Mouse (Mus musculus) hindbrain, embryonic 12.5 days (tissue): ENCODE measurements around the gene Trpm1. TPM values are rescaled to one million over a fixed set of nuclear protein-coding genes. Genes with fewer than 3 reads are reported as not detected.
"Not testable (repeated sequence)": the region's sequence is repeated elsewhere in the genome, so short reads cannot be mapped to it uniquely, and the experiment has no call there.

Source experiments
- ATAC-seq: fragments of 200-750 bp; cut with Nextera tagmentation; 2 replicates; pipeline ENCODE4 v1.8.0; 2017; ENCODE audit warnings: moderate TSS enrichment; ENCODE audit not compliant: low FRiP score
- H3K27ac ChIP-seq: fragments of 300-500 bp; sonication (generic); 2 replicates; pipeline ENCODE4 v1.5.1; 2016; ENCODE audit warnings: mild to moderate bottlenecking
- H3K27me3 ChIP-seq: fragments of 300-500 bp; sonication (generic); 2 replicates; pipeline ENCODE4 v1.6.1; 2016; ENCODE audit warnings: mild to moderate bottlenecking
- H3K36me3 ChIP-seq: fragments of 300-500 bp; sonication (generic); 2 replicates; pipeline ENCODE4 v1.6.1; 2016; ENCODE audit warnings: mild to moderate bottlenecking
- H3K4me1 ChIP-seq: fragments of 300-500 bp; sonication (generic); 2 replicates; pipeline ENCODE4 v1.6.1; 2016
- H3K4me2 ChIP-seq: fragments of 300-500 bp; sonication (generic); replicated peaks from 2 replicates; pipeline ENCODE4 v1.6.1; 2016; ENCODE audit warnings: mild to moderate bottlenecking
- H3K4me3 ChIP-seq: fragments of 300-500 bp; sonication (generic); 2 replicates; pipeline ENCODE4 v1.5.1; 2016; ENCODE audit warnings: mild to moderate bottlenecking
- H3K9ac ChIP-seq: fragments of 300-500 bp; sonication (generic); 2 replicates; pipeline ENCODE4 v1.6.1; 2016; ENCODE audit warnings: mild to moderate bottlenecking, moderate library complexity
- H3K9me3 ChIP-seq: fragments of 300-500 bp; sonication (generic); replicated peaks from 2 replicates; pipeline ENCODE4 v1.6.1; 2016; ENCODE audit warnings: mild to moderate bottlenecking
- WGBS: fragments of 180-500 bp; shearing (Covaris S2); methylation state at CpG from one replicate; pipeline ENCODE4 v1.1.7; 2016; 5-methylcytosine and 5-hydroxymethylcytosine counted together
- polyA plus RNA-seq: library from polyadenylated mRNA; unstranded; fragments of >200 nt; fragmentation: Nextera tagmentation; extraction: Ambion mirVana; gene quantifications from 2 replicates; pipeline ENCODE4 v1.2.1, GENCODE M21; 2016

The Trpm1 gene
- polyA plus RNA-seq: 0.31 and 0.43 TPM in 2 replicates

GRCm38 (mm10) chr7:64153535-64153934, at the start of gene Trpm1:
Gene Trpm1, plus strand, starts transcription at chr7:64153835.
- 91% methylated on average over 2 of the region's 2 CpGs for WGBS
- no peak within 1 kb of the TSS for H3K4me2 ChIP-seq
- no peak within 1 kb of the TSS for H3K27ac ChIP-seq
- H3K9me3 ChIP-seq: no peaks in the 10 kb centered on the region
- no peaks in the 10 kb centered on the region for H3K27me3 ChIP-seq
- no peaks in the 10 kb centered on the region for H3K36me3 ChIP-seq
- H3K9ac ChIP-seq: no peak within 1 kb of the TSS
- no peak for ATAC-seq
- no peak within 1 kb of the TSS for H3K4me3 ChIP-seq
- peaks cover 10% of the 10 kb centered on the region; the same call in 1 of the 2 replicates for H3K4me1 ChIP-seq

DNA sequence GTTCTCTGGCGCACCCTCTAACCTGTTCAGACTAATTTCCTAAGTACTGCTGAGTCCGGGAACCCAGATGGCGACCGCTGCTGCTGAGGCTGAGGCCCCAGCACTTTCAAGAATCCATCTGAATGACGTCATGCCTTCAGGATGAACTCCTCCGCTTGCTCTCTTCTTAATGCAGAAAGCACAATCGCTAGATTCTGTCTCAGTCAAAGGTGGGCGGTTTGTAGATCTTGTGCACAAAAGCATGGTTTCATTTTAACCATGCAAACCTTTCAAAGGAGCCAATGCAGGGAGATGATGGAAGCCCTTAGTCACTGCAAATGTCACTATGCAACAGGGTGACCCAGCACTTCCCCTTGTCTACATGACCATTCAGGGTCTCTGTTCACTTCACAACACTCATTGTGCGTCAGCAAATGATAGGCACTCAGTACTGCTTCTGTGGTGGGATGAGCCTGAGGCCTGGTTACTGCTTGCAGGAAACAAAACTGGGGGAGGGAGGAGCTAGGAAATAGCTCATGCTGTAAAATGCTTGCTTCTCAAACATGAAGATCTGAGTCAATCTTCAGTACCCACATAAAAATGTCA, 31.4 kb upstream of the Trpm1 start:
- no peaks in the 10 kb centered on the region for H3K4me1 ChIP-seq
- 84% methylated on average over 9 of the region's 9 CpGs for WGBS
- H3K4me2 ChIP-seq: no peak overlapping the region

DNA sequence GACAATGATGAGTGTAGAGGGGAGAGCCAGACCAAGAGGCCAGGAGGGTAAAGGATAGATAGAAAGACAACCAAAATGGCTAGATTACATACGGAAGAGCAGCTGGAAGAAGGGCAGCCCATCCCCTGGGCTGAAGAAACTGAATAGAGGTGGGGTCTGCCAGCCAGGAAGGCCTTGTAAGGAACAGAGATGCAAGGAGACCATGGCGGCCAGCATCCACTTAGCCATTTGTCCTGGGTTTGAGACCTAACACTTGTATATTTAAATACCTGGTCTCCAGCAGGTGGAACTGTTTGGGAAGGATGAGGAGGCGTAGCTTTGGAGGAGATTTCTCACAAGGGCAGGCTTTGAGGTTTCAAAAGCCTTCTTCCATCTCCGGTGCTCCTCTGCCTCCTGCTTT, 29.9 kb upstream of the Trpm1 start:
- Histone ChIP-seq H3K36me3 (no peaks in the 10 kb centered on the region), H3K4me3 (no peak overlapping the region), H3K27me3 (no peaks in the 10 kb centered on the region), H3K27ac (no peak overlapping the region), H3K9me3 (no peaks in the 10 kb centered on the region), H3K4me2 (no peak overlapping the region), H3K9ac (no peak overlapping the region), H3K4me1 (no peaks in the 10 kb centered on the region)
- WGBS: 91% methylated on average over 4 of the region's 4 CpGs
- no peak for ATAC-seq

More for the DNA sequence above, 31.4 kb upstream of the Trpm1 start:
- Histone ChIP-seq H3K4me3 (no peak overlapping the region), H3K27me3 (no peaks in the 10 kb centered on the region), H3K27ac (no peak overlapping the region), H3K9ac (no peak overlapping the region), H3K36me3 (no peaks in the 10 kb centered on the region), H3K9me3 (no peaks in the 10 kb centered on the region)
- no peak for ATAC-seq

GRCm38 (mm10) chr7:64125994-64126393, 27.6 kb upstream of the Trpm1 start:
- H3K9ac ChIP-seq, H3K4me2 ChIP-seq, H3K4me1 ChIP-seq, H3K27ac ChIP-seq, ATAC-seq, H3K27me3 ChIP-seq, H3K36me3 ChIP-seq, H3K4me3 ChIP-seq, H3K9me3 ChIP-seq: not testable (repeated sequence)
- WGBS: 93% methylated on average over 9 of the region's 9 CpGs

DNA sequence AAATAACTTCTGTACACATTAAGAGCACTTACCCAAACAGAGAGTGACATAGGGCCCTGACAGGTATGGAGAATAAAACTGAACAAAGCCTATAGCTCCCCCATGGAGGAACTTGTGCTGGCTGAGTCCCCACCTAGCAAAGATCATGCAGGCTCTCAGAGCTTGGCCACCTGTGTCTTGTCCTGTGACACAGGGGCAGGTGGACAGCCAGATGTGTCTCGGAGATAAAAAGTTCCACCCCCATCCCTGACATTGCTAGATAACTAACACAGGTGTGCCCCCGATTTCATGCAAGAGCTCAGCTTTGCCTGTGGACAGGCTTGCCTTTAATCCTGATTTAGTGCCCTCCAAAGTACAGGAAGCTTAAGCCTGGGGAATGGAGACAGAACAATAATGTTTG, 13.8 kb upstream of the Trpm1 start:
- no peak overlapping the region for H3K4me3 ChIP-seq
- H3K4me1 ChIP-seq: no peaks in the 10 kb centered on the region
- H3K36me3 ChIP-seq: no peaks in the 10 kb centered on the region
- no peak for ATAC-seq
- no peaks in the 10 kb centered on the region for H3K27me3 ChIP-seq
- H3K9ac ChIP-seq: no peak overlapping the region
- H3K27ac ChIP-seq: no peak overlapping the region
- H3K9me3 ChIP-seq: no peaks in the 10 kb centered on the region
- no peak overlapping the region for H3K4me2 ChIP-seq
- 84% methylated on average over 2 of the region's 2 CpGs for WGBS

- no peaks in the 10 kb centered on the region for H3K9me3 ChIP-seq
- no peak overlapping the region for H3K27ac ChIP-seq
- H3K36me3 ChIP-seq: no peaks in the 10 kb centered on the region
- WGBS: 88% methylated on average over 19 of the region's 19 CpGs
- H3K9ac ChIP-seq: no peak overlapping the region
- ATAC-seq: no peak
- H3K4me3 ChIP-seq: no peak overlapping the region
- no peaks in the 10 kb centered on the region for H3K27me3 ChIP-seq
- no peaks in the 10 kb centered on the region for H3K4me1 ChIP-seq
- no peak overlapping the region for H3K4me2 ChIP-seq
These were observed 12.2 kb upstream of the Trpm1 start for GRCm38 (mm10) chr7:64141301-64142032.

DNA sequence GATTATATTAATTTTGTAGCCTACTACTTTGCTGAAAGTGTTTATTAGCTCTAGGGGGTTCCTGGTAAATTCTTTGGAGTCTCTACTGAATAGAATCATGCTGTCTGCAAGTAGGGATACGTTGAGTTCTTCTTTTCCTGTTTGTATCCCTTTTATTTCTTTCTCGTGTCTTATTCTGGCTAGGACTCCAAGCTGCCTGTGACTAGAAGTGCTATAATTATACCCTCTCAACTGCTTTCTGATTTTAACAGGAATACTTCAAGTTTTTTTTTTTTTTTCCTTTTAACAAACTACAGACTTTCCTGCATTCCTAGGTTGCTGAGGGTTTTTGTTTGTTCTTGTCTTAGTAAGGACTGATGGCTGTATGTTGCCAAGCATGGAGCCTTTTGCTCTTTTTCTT, 4.3 kb upstream of the Trpm1 start:
- 82% methylated on average over 2 of the region's 2 CpGs for WGBS

DNA sequence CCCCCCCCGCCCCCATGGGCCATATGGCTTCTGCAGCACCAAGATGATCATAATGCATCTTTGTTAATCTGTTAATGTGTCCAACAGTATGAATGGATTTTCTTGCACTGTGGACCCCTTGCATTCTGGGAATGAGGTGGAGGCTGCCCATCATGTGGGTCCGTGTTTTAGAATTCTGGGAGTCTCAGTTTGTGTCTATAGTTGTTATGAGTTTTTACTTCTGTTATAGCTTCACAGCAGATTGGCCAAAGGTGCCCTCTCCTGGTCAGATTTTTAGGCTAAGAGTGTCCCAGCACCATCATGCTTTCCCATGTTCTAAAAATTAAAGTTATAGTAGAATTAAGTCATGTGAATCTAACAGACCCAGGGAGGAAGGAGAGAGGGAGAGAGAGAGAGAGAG, 3.9 kb upstream of the Trpm1 start:
- ATAC-seq: no peak
- no peaks in the 10 kb centered on the region for H3K27me3 ChIP-seq
- no peaks in the 10 kb centered on the region for H3K4me1 ChIP-seq
- no peak overlapping the region for H3K27ac ChIP-seq
- H3K9ac ChIP-seq: no peak overlapping the region
- no peak overlapping the region for H3K4me2 ChIP-seq
- H3K36me3 ChIP-seq: no peaks in the 10 kb centered on the region
- H3K9me3 ChIP-seq: no peaks in the 10 kb centered on the region
- WGBS: 45% methylated on average over 2 of the region's 2 CpGs
- H3K4me3 ChIP-seq: no peak overlapping the region

More for the DNA sequence above, 4.3 kb upstream of the Trpm1 start:
- Histone ChIP-seq H3K4me1 (no peaks in the 10 kb centered on the region), H3K9ac (no peak overlapping the region), H3K36me3 (no peaks in the 10 kb centered on the region), H3K4me2 (no peak overlapping the region), H3K9me3 (no peaks in the 10 kb centered on the region), H3K27me3 (no peaks in the 10 kb centered on the region), H3K27ac (no peak overlapping the region), H3K4me3 (no peak overlapping the region)
- no peak for ATAC-seq

GRCm38 (mm10) chr7:64150436-64151080, 3.1 kb upstream of the Trpm1 start:
- ATAC-seq: no peak
- Histone ChIP-seq H3K9ac (no peak overlapping the region), H3K27ac (no peak overlapping the region), H3K9me3 (no peaks in the 10 kb centered on the region), H3K4me2 (no peak overlapping the region), H3K27me3 (no peaks in the 10 kb centered on the region), H3K4me1 (peaks cover 4% of the 10 kb centered on the region; the same call in 1 of the 2 replicates), H3K4me3 (no peak overlapping the region), H3K36me3 (no peaks in the 10 kb centered on the region)
- 55% methylated on average over 6 of the region's 6 CpGs for WGBS

GRCm38 (mm10) chr7:64155226-64155625, 1.6 kb downstream of the Trpm1 start:
- Histone ChIP-seq H3K4me1 (peaks cover 24% of the 10 kb centered on the region), H3K27ac (no peak overlapping the region), H3K36me3 (no peaks in the 10 kb centered on the region), H3K4me3 (no peak overlapping the region), H3K4me2 (peak overlapping the region; percentile 41), H3K9ac (no peak overlapping the region), H3K9me3 (no peaks in the 10 kb centered on the region), H3K27me3 (no peaks in the 10 kb centered on the region)
- WGBS: 82% methylated on average over 4 of the region's 4 CpGs
- no peak for ATAC-seq

- ATAC-seq: peak; percentile 62
- Histone ChIP-seq H3K36me3 (no peaks in the 10 kb centered on the region), H3K4me2 (peak overlapping the region; percentile 41), H3K9ac (no peak overlapping the region), H3K9me3 (no peaks in the 10 kb centered on the region), H3K27me3 (no peaks in the 10 kb centered on the region), H3K4me1 (peaks cover 26% of the 10 kb centered on the region), H3K4me3 (no peak overlapping the region), H3K27ac (no peak overlapping the region)
- 15% methylated on average over 10 of the region's 10 CpGs for WGBS
These were observed 2.1 kb downstream of the Trpm1 start for GRCm38 (mm10) chr7:64155687-64156086.

DNA sequence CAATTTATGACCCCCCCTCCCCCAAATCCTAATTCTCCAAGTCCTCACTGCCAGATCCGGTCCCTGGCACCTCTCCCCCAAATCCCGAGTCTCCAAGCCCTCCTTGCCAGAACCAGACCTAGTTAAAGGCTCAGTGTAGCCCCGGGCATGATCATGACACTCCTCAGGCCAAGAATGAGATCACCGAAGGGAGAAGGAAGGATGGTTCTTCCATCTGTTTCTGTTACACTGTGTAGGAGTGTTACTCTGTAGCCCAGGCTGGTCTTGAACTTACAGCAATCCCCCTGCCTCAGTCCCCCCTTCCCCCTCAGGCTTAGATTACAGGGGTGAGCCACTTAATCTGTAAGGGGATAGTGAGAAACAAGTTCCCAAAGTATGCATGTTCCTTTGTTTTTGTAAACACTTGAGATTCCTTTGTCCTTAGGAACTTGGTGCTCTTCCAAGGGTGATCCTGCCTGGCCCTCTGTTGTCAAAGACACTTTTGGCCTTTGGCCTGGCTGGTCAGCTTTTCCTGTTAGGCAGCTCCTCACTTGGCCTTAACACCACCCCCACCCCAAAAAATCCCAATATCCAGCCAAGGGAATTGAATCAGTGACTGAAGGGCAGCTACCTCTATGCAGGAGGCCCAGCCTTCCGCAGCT, 2.8 kb downstream of the Trpm1 start:
- Histone ChIP-seq H3K9me3 (no peaks in the 10 kb centered on the region), H3K27me3 (no peaks in the 10 kb centered on the region)
- no peak for ATAC-seq

More for the DNA sequence above, 2.8 kb downstream of the Trpm1 start:
- H3K27ac ChIP-seq: no peak overlapping the region
- 84% methylated on average over 5 of the region's 5 CpGs for WGBS
- no peak overlapping the region for H3K4me3 ChIP-seq
- no peak overlapping the region for H3K9ac ChIP-seq
- H3K4me2 ChIP-seq: no peak overlapping the region
- no peaks in the 10 kb centered on the region for H3K36me3 ChIP-seq
- H3K4me1 ChIP-seq: peaks cover 26% of the 10 kb centered on the region
